Comparison of ENCODE assay signal across 10 mouse cellular contexts in genomic region chrX:60890651-60891050, GRCm38 (mm10). TPM values are rescaled to one million over a fixed set of nuclear protein-coding genes. Genes with fewer than 3 reads are reported as not detected.
DNase-seq lines count a peak whose midpoint lies in the region; ATAC-seq and TF ChIP-seq lines count a peak whose summit lies in the region.
"Had no signal": no experiment of that assay in that cellular context is flagged by ENCODE, and none has a peak within 500 bp of the region (broad histone marks: within the 10 kb centered on the region; RNA-seq: fewer than 3 reads in every experiment).

No protein-coding gene starts in this region.

- no peak for DNase-seq in heart, embryonic 10.5 days (ENCODE audit: low spot score)
- no peak for DNase-seq in heart, postnatal 36 days
- no peak for DNase-seq in testis, postnatal 14 days (ENCODE audit: low spot score)
- peak; percentile 87 for DNase-seq in midbrain, embryonic 11.5 days (ENCODE audit: low spot score, missing footprints)
- DNase-seq in spleen, postnatal 14 days (ENCODE audit: low spot score in 2 of 2) = no peak
- no peak for DNase-seq in MN1 (ENCODE audit: low spot score)
- DNase-seq in ovary, postnatal 10 days (ENCODE audit: low spot score) = no peak
- DNase-seq: kidney, adult 11 months had no signal

- no peak overlapping the region for H3K27ac ChIP-seq in heart, embryonic 10.5 days
- H3K27ac ChIP-seq in testis, adult 2 months (ENCODE audit: control insufficient read depth, insufficient read depth, low read depth, low read length) = no peak overlapping the region
- no peak overlapping the region for H3K27ac ChIP-seq in midbrain, embryonic 11.5 days (ENCODE audit: low read depth, low read length)

- 19% methylated on average over 18 of the region's 18 CpGs for WGBS in heart, embryonic 10.5 days
- 23% methylated on average over 18 of the region's 18 CpGs for WGBS in midbrain, embryonic 11.5 days

- peaks cover 76% of the 10 kb centered on the region for H3K27me3 ChIP-seq in heart, embryonic 10.5 days (ENCODE audit: insufficient read depth, poor library complexity, severe bottlenecking)
- H3K27me3 ChIP-seq in testis, adult 2 months (ENCODE audit: control insufficient read depth, insufficient read depth, low read length) = no peaks in the 10 kb centered on the region
- H3K27me3 ChIP-seq in midbrain, embryonic 11.5 days (ENCODE audit: control insufficient read depth, insufficient read depth, low read length) = no peaks in the 10 kb centered on the region

- intact Hi-C loops in heart, postnatal 36 days (cut with DNase I) = no loop called here

- H3K4me2 ChIP-seq in midbrain, embryonic 11.5 days = peak overlapping the region; percentile 51

- no peaks in the 10 kb centered on the region for H3K36me3 ChIP-seq in heart, embryonic 10.5 days
- H3K36me3 ChIP-seq in testis, adult 2 months (ENCODE audit: control insufficient read depth, insufficient read depth, low read length) = no peaks in the 10 kb centered on the region
- no peaks in the 10 kb centered on the region for H3K36me3 ChIP-seq in midbrain, embryonic 11.5 days (ENCODE audit: control insufficient read depth, insufficient read depth, low read length)

- no peaks in the 10 kb centered on the region for H3K4me1 ChIP-seq in heart, embryonic 10.5 days
- peaks cover 7% of the 10 kb centered on the region for H3K4me1 ChIP-seq in testis, adult 2 months (ENCODE audit: control insufficient read depth, insufficient read depth, low read length)
- H3K4me1 ChIP-seq in midbrain, embryonic 11.5 days (ENCODE audit: control insufficient read depth, insufficient read depth, low read length) = peaks cover 5% of the 10 kb centered on the region; the same call in 1 of the 2 replicates

- H3K9me3 ChIP-seq in heart, embryonic 10.5 days = 0 out of 2 replicates have a peak, but pooled peaks cover 3% of the 10 kb centered on the region
- no peaks in the 10 kb centered on the region for H3K9me3 ChIP-seq in midbrain, embryonic 11.5 days (ENCODE audit: control insufficient read depth, low read length)

- no peak for ATAC-seq in midbrain, embryonic 11.5 days (ENCODE audit: low FRiP score)

- H3K9ac ChIP-seq in midbrain, embryonic 11.5 days (ENCODE audit: low read length) = peak overlapping the region; percentile 86

- peak overlapping the region; percentile 57 for H3K4me3 ChIP-seq in heart, embryonic 10.5 days
- peak overlapping the region; percentile 38 for H3K4me3 ChIP-seq in testis, adult 2 months (ENCODE audit: control insufficient read depth, low read depth, low read length)
- H3K4me3 ChIP-seq in midbrain, embryonic 11.5 days (ENCODE audit: low read depth, low read length) = peak overlapping the region; percentile 68

- TF ChIP-seq POLR2A in testis, adult 2 months (IDR thresholded peaks at IDR 0.05; ENCODE audit: control insufficient read depth, low read depth, low read length) = no peak

- TF ChIP-seq CTCF in testis, adult 2 months (IDR thresholded peaks at IDR 0.05; ENCODE audit: control insufficient read depth, insufficient read depth, insufficient replicate concordance, low read depth, low read length) = no peak

RNA-seq across cellular contexts. Expression of gene Sox3, which starts 2.6 kb away (rescaled TPM):
- polyA plus RNA-seq in heart, embryonic 10.5 days (2016; fragmentation: Nextera tagmentation; extraction: Ambion mirVana) = 0.24 and 0.51 TPM in 2 replicates
- total RNA-seq in heart, postnatal 36 days (2021) = not detected
- polyA plus RNA-seq in testis, adult 2 months (2012; rRNA removed) = 2.4 TPM in 2 replicates
- 8.3 and 11.0 TPM in 2 replicates for polyA plus RNA-seq in midbrain, embryonic 11.5 days (2014; fragmentation: Nextera tagmentation; extraction: Ambion mirVana)
- polyA plus RNA-seq: urinary bladder, adult 2 months had no signal
